Mouse (Mus musculus) induced T-regulatory cell, adult 2 months (primary cell): Measurements from ENCODE around the gene Haao.
"Not testable (repeated sequence)": the region's sequence is repeated elsewhere in the genome, so short reads cannot be mapped to it uniquely, and the experiment has no call there.

Experiments used
- DNase-seq: peaks from one replicate; pipeline ENCODE4 v3.0.0-alpha.2; 2012; ENCODE audit warnings: low read depth

Gene Haao

DNA sequence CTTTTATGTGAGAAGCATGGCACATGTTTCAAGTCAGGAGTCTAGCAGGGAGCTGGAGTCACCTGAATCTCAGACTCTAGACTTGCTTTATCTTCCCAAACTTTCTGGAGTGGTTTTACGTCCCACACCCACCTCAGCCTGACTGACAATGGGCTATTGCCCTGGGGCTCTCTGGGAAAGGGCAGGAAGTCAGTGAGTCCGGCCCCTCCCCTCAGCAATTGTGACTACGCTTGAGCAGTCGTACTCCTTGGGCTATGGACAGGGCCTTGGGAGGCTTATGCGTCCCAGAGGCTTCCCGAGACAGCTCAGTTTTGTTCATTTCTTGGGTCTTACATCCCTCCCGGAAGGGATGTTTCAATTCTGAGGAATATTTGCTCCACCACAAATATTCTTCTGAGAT is 17.6 kb upstream of the Haao start:
- no peak for DNase-seq

DNA sequence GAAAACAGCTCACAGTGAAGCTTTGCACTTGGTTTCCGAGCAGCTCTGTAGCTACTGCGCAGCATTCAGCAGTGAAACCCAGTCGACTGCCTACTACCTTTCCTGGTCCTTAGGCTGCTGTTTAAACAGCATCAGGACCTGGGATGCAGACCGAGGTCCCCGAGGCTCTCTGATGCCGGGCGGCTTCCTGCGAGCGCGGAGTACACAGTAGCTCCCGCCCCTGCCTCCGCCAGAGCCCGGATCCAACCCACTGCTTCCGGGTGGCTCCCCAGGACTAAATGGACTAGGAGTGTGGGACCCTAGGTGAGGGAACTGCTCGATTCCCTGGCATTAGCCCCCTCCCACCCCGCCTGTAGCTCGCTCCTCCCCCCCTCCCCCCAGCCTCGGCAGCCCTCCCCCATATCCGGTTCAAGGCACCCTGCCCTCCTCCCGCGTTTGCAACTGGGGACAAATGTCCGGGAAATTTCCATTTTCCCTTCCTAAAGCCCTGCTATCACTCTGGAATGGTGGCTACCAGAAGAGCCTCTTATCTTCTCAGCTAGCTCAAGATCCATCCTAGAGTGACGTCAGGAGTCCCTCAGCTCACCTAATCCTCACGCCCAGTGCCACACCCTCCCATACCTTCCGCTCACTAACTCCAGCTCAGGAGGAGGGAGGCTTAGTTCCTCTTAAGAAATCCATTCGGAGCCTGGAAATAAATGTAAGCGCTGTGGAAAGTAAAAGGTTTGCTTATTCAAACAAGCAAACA is 14.5 kb upstream of the Haao start:
- peak; percentile 85 for DNase-seq

DNA sequence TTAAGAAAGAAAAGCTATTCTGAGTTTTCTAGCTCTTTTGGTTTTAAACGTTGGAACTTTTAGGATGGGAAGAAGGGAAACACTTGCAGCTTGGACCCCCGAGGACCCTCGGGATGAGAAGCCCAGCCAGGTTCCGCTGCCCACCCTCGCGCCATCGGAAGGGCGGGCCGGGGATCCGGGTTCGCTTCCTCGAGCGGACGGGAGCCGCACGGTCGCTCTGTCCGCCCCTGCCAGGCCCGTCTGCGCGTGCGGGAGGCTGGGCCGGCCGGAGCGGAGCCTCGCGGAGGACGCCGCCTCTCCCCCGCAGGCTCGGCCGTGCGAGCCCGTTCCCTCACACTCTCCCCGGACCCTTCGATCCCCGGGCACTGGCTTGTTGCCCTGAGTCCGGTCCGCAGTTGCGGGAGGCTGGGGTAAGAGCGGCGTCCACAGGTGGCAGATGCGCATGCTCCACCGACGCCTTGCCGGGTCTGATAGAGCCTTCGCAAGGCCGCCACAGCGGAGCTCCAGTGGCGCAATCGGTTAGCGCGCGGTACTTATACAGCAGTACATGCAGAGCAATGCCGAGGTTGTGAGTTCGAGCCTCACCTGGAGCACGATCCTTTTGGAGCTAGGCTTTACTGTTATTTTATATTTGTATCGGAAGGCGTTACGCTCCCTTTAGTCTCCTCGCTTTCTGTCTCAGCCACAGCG is 13.8 kb upstream of the Haao start:
- DNase-seq = peak; percentile 95

DNA sequence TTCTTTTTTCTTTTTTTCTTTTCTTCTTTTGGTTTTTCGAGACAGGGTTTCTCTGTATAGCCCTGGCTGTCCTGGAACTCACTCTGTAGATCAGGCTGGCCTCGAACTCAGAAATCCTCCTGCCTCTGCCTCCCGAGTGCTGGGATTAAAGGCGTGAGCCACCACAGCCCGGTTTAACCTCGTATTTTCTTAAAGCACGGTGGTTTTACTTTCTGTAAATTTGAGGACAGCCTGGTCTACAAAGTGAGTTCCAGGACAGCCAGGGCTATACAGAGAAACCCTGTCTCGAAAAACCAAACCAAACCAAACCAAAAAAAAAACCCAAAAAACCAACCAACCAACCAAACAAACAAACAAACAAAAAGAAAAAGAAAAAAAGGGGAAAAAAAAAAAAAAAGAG is 13.2 kb upstream of the Haao start:
- DNase-seq = not testable (repeated sequence)

DNA sequence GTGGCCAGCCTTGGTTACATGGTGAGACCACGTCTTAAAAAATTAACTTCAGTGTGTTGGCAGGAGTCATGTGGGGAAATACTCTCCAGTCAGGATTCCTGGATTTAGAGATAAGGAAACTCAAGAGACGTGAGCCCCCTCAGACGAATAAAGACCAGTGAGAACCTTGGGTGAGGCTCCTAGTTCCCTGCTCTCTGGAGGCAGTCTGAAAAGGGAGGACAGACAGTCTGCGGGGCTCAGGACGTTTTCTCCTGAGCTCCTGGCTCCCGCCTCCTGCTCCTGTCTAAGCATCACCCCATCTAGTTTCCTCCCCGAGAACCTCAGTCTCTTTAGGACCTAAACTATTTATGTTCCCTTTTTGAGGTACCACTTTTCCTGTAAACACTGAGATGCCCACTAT is 12.5 kb upstream of the Haao start:
- DNase-seq = no peak

DNA sequence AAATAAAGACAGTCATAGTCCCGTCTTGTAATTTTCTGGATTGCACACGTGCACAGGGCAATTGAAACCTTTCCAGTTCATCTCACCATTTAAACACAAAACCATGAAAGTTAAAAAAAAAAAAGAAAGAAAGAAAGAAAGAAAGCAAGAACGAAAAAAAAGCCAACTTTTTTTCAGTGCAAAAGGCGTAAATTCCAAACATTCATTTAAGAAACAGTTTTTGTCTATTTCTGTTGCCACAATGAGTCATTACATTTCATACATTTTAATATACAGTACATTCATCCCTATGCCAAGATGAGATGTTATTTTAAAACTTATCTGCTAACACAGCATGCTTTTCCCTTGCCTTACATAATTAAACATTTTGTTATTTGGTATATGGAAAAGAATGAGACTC is 11.9 kb upstream of the Haao start:
- DNase-seq = no peak

DNA sequence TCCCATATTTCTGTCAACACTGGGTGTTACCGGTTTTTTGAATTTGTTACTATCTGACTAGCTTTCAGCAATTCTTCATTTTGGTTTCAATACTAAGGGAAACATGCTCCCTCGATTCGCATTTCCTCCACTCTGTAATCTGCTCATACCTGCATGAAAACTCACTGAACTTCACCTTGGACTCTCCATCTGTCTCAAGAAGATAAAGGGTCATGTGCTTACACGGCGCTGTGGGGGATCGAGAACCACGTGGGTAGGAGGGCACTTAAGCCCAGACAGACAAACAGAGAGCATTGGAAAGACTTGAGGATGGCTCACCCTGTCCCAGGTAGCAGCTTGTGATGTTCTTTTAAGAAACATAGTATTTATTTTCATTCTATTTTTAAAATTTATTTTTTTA is 10.7 kb upstream of the Haao start:
- no peak for DNase-seq

DNA sequence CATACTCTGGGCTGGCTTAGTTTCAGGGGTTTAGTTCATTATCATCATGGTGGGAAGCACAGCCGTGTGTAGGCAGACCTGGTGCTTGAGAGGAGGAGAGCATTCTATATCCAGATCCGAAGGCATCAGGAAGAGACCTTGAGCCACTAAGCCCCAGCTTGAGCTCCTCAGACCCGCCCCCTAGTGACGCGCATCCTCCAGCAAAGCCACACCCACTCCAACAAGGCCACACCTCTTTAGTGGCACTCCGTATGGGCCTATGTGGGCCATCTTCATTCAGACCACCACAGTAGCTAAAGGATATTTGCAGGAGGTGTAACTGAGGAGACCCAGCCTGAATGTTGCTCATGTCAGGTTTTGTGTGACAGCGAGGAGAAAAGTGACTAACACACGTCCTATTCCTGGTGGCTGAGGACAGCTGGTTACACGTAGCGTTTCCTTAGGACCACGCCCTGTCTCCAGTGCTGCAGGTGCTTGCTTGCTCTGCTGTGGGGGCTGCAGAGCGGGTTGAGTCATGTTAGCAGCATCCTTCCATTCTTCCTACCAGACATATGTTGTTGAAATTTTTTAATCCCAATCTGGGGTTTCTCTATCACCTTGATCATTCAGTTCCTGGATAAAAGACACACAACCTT is 6.6 kb upstream of the Haao start:
- DNase-seq = peak; percentile 77

DNA sequence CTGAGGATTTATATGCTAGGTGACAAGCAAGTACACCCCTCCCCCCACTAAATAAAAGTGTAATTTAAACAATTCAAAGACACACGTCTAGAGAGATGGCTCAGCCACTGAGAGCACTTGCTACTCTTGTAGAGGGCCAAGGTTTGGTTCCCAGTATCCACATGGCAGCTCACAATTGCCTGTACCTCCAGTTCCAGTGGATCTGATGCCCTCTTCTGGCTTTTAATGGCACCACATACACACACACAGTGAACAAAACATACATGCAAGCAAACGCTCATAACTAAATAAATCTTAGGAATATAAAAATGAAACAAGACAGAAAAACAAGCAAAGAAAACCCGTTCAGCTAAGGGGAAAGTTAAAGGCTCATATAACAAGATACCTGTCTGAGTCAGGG is 6.1 kb upstream of the Haao start:
- peak; percentile 38 for DNase-seq

DNA sequence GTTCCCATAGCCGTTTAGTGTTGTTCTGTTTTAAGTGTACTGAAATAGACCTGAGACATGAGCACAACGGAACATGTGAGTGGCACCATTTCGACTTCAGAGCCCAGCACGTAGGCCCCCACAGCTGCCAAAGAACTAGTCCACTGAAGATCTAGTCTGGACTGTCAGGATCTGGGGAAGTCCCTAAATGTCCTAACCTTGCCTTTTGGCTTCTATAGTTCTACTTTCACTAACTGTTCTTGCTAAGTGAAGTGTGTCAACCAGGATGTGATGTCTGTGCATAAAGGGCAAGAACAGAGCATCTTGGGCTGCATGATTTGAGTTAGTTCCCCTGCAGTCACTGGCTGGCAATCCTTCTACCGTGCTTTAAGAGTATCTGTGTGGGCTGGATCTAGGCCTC is 3.1 kb upstream of the Haao start:
- no peak for DNase-seq

DNA sequence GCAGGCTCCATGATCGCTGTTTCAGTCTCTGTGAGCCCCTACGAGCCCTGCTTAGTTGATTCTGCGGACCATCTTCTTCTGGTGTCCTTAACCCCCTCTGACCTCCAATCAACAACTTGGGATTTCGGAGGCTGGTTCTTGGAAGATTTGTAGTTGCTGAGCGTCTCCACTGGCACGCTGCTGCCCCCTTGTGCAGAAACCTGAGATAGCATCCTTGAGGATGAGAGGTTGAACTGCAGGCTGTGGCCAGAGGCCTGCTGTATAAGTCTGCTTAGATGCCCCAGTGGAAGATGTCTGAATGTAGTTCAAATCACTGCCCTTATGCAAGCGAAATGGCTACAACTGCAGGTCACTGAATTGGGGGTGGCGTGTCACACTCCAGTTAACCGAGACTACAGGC is 2.7 kb upstream of the Haao start:
- peak; percentile 92 for DNase-seq

DNA sequence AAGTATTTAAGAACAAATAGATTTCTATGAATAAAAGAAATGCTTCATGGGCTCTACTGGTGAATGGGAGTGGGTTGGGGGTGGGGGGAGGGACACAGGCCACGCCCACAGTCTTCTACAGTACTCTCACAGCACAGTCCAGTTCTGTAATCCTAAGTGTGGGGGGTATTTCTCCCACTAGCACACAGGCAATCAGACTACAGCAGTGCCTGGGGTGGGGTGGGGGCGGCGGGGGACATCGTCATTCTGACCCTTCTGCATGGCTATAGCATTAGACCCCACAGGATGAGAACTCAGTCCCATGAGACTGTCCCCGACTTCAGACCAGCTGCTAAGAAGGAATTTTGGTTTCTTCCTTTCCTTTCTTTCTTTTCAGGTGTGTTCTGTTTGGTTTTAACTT is 2.0 kb upstream of the Haao start:
- no peak for DNase-seq

DNA sequence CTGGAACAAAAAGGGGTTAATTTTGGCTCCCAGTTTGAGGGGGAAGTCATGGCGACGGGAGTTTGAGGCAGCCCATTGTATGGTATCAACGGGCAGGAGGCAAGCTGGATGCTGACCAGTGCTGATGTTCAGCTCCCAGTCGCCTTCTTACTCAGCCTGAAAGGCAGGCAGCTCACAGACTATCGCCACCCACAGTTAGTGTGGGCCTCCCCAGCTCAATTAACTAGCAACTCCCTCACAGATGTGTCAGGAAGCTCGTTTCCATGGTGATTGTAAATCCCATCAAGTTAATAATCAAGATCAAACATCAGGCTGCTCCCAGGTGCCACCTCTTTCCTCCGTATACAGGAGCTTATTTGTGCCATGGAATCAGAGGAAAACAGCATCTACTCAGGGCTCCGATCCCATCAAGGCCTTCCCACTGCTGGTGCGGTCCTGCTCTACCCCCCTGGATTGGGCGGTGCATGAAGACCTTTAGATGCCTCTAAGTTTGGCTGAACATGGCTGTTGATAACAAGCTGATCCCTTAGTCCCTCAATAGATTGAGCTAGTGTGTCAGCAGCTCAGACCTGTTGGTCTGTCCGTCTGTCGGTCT is 1.4 kb upstream of the Haao start:
- DNase-seq = no peak

DNA sequence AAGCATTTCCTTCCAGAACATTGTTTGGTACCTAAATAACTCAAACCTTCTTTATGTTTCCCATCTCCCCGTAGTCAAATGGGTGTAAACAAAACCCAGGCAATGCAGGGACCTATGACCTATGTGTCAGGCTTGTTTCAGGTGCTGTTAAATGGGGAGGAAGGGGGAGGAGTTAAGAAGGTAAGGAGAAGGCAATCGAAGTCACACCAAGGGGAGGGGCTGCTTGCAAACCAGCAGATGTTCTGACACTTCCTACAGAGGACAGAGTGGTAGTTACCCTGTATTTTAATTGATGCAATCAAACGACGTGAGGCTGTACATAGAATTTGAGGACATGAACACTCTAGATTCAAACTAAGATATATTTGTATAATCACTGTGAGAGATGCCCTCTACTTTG is 719 bp upstream of the Haao start:
- peak; percentile 60 for DNase-seq

DNA sequence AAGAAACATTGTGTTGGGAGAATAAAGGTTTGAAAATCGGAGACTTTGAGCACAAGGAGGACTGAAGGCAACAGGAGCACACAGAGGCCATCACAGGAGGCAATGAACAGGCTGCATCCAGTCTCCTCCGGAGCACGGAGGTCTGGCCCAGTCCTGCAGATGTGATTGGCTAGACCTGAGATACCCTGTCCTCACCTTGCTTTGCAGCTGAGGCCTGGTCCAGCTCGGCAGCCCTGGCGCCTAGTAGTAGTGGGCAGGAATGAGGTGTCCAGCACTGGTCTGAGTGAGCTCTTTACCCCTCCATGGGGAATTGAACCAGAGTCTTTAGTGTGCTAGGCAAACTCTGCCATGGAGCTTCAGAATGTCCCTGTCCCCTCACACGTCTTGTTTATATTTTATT is 663 bp downstream of the Haao start:
- no peak for DNase-seq

DNA sequence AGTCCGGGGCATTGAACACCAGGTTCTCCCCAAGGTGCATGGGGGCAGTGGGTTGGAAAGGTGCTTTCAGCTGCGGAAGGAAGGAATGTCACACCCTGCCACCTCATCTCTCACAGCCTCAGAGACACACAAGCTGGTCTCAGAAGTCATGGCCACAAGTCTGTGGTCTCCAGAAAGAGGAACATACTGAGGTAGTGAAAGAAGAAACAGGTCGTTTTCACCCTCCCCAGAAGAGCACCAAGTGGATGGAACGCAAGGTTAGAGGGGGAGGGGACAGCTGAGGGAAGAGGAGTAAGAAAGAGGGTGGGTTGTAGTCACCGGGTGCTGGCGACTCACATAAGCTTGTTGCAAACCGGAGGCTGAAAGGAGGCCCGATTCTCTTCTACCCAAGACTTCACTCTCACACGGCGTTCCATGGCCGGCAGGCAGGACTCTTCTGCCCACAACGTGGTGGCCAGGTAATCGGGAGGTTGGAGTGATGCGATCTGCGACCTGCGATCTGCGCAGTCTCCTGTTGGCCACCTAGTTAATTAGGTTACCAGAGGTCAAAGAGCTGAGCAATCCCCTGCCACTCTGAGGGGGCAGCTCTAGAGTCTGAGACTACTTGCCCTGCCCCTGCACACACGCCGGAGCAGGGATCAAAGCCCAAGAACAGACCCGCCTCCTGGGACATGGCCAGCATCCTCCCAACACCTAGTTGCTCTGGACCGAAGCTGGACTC is 1.3 kb downstream of the Haao start:
- DNase-seq = peak; percentile 48

DNA sequence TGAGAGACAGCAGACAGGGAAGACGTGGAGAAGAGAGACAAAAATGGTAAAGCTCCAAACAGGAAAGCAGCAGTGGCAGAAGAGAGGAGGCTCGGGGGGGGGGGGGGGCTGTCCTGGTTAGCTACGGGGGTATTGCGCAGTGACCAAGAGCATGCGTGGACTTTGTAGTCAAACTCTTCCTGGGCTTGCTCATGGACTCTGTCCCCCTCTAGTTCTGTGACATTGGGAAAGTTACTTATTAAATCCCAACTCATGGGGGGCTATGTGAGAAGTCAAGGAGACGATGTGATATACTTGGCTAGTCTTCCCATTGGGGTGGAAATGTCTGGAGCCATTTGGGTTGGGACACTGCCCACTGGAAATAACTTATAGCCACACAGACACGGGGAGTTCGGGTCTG is 2.2 kb downstream of the Haao start:
- no peak for DNase-seq

DNA sequence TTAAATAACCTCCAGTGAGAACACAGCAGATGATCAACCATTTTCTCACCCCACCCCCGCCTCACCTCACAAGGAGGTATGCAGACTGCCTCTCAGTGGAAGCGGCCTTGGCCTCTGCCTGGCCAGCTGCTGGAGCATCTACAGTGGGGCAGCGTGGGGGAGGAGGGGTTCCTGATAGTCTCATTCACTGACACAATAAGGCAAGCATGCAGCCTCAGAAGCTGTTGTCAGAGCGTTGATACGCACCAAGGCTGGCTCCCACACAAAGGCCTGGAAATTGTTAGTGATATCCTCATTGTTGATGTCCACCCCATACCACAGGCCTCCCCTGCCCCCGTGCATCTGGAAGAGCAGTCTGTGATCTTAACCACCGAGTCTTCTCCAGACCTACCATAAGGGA is 4.0 kb downstream of the Haao start:
- no peak for DNase-seq

DNA sequence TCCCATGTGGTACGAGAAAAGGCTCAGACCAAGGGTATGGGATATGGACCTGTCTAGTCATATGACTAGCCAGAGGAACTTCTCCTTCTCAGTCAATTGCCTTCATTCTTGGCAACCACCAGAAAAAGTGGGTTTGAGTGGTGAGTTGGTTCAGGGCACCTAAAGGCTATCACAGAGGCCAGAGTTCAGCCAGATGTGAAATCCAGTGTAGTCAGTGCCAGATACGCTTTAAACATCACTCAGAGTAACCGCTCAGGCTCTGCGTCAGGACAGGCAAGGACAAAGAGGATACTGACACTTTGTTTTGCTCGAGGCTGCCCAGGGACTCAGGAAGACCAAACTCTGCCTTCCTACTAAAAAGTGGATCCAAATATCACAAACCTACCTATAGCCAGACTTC is 6.8 kb downstream of the Haao start:
- no peak for DNase-seq

DNA sequence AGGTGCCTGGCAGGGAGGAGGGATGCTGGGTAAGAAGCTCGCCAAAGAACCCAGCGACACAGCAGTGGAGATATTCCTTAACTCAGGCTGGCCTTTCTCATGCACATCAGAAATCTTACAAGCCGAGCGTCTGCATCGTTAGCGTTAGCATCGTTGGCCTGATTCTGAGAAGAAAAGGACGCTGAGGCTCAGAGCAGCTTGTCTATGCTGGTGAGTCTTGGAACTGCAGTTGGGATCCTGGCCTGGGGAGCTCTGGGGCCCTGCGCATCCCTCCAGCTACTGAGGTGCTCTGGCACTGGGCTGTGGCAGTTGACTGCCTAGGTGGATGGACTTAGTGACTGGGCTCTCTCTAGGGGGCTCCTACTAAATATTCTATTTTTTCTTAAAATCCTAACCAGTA is 8.6 kb downstream of the Haao start:
- DNase-seq = no peak

DNA sequence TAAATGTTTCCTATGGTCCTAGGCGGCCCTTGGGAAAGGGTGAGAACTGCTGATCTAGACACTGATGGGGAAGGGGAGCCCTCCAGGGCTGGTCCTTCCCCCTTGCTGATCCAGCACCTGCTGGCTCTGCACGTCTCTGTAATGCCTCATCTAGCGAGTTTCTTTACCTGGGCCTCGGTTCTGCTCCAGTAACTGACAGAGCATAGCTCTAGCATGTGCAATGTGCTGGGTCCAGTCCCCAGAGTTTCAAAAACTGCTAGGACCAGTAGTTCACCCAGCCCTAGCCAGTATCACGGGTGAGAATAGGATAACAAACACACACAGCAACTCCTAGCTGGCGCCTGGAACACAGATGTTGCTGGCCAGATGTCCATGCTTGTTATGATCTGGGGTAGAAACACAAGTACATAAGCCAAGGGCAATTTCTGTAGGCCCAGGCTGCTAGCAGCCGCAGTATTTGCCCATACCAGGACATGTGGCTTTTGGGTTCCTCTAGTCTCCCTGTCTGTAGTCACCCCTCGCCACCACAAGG is 10.0 kb downstream of the Haao start:
- no peak for DNase-seq

DNA sequence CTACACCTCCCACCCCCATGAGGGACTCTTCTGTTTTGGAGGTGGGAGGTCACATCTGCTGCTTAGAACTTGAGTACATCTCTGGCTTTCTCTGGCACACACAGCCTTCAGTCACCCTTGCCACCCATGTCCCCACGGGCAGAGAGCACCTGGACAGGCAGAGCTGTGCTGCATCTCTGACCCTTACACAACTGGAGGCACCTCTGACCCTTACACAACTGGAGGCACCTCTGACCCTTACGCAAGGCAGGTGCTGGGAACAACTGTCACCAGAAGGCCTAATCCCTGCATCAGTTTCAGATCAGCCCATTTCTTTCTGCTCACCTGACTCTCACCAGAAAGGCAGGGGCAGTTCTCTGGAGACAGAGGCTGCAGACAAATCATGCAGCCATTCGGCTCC is 11.7 kb downstream of the Haao start:
- DNase-seq = no peak
